Comparison of ENCODE assay signal across 8 mouse cellular contexts in genomic region chr15:8568645-8569528, GRCm38 (mm10). TPM values are rescaled to one million over a fixed set of nuclear protein-coding genes. Genes with fewer than 3 reads are reported as not detected.
DNase-seq lines count a peak whose midpoint lies in the region; ATAC-seq and TF ChIP-seq lines count a peak whose summit lies in the region.

No protein-coding gene starts in this region.

- TF ChIP-seq POLR2A in MEL (IDR thresholded peaks at IDR 0.05; ENCODE audit: control insufficient read depth in 1 of 2, insufficient read depth in 1 of 2, low read depth in 1 of 2, low read length in 2 of 2, poor library complexity in 1 of 2) = peak in 1 of 2 experiments; percentile 47; a peak in 1 of 4 replicates
- no peak for TF ChIP-seq POLR2A in olfactory bulb, adult 2 months (IDR thresholded peaks at IDR 0.05; ENCODE audit: insufficient read depth, low read depth, low read length)

- peaks cover 8 to 10% of the 10 kb centered on the region in 2 experiments for H3K27me3 ChIP-seq in MEL (ENCODE audit: control insufficient read depth in 1 of 2, insufficient read depth in 2 of 2, low read length in 2 of 2)
- no peaks in the 10 kb centered on the region for H3K27me3 ChIP-seq in lung, embryonic 15.5 days

- under 1% methylated on average over 61 of the region's 61 CpGs for WGBS in lung, embryonic 15.5 days
- WGBS in olfactory bulb, adult 2 months = under 1% methylated on average over 61 of the region's 61 CpGs

- H3K9ac ChIP-seq in MEL (ENCODE audit: control insufficient read depth, low read depth, low read length, poor library complexity, severe bottlenecking) = peak overlapping the region; percentile 70
- H3K9ac ChIP-seq in lung, embryonic 15.5 days = peak overlapping the region; percentile 35

- H3K4me1 ChIP-seq in MEL (ENCODE audit: control insufficient read depth in 1 of 2, insufficient read depth in 2 of 2, low read length in 2 of 2) = peaks cover 0 to 5% of the 10 kb centered on the region in 2 experiments; a peak in 2 of 4 replicates
- no peaks in the 10 kb centered on the region for H3K4me1 ChIP-seq in lung, embryonic 15.5 days
- H3K4me1 ChIP-seq in olfactory bulb, adult 2 months (ENCODE audit: control insufficient read depth, insufficient read depth, low read length) = peaks cover 3% of the 10 kb centered on the region; the same call in 1 of the 2 replicates

- no peaks in the 10 kb centered on the region for H3K9me3 ChIP-seq in MEL (replicated peaks; ENCODE audit: insufficient read depth, low read length)
- no peaks in the 10 kb centered on the region for H3K9me3 ChIP-seq in lung, embryonic 15.5 days

- no peak for TF ChIP-seq CTCF in MEL (IDR thresholded peaks at IDR 0.05 in 2 of 3, conservative IDR thresholded peaks at IDR 0.05 in 1 of 3; ENCODE audit: control insufficient read depth in 1 of 3, insufficient read depth in 1 of 3, low read depth in 2 of 3, low read length in 3 of 3, poor library complexity in 1 of 3, severe bottlenecking in 1 of 3)
- TF ChIP-seq CTCF in olfactory bulb, adult 2 months (IDR thresholded peaks at IDR 0.05; ENCODE audit: insufficient read depth, low read depth, low read length) = no peak

- no peaks in the 10 kb centered on the region for H3K79me2 ChIP-seq in MEL (ENCODE audit: control insufficient read depth, insufficient read depth, low read length, poor library complexity)

- TF ChIP-seq RAD21 in MEL (IDR thresholded peaks at IDR 0.05; ENCODE audit: low read depth, low read length) = no peak

- H3K4me3 ChIP-seq in MEL (ENCODE audit: control insufficient read depth in 1 of 2, insufficient read depth in 1 of 2, low read depth in 2 of 2, low read length in 2 of 2) = peak overlapping the region; percentile 87 to 89
- H3K4me3 ChIP-seq in lung, embryonic 15.5 days = peak overlapping the region; percentile 47
- peak overlapping the region; percentile 41 for H3K4me3 ChIP-seq in olfactory bulb, adult 2 months (ENCODE audit: insufficient read depth, low read depth, low read length)

- ATAC-seq in frontal cortex, adult (ENCODE audit: low TSS enrichment) = peak; percentile 97
- ATAC-seq in hematopoietic stem cell, adult 5-6 weeks (replicated peaks in 1 of 2; ENCODE audit: insufficient read depth in 1 of 2, low FRiP score in 2 of 2, low TSS enrichment in 1 of 2, low read depth in 1 of 2, poor library complexity in 2 of 2, severe bottlenecking in 2 of 2) = peak; percentile 51 to 67
- peak; percentile 81 for ATAC-seq in lung, embryonic 15.5 days (ENCODE audit: borderline replicate concordance, extremely low read depth, low FRiP score, low TSS enrichment)

- peaks cover 0 to 3% of the 10 kb centered on the region in 2 experiments; a peak in 2 of 4 replicates for H3K36me3 ChIP-seq in MEL (ENCODE audit: control insufficient read depth in 1 of 2, insufficient read depth in 2 of 2, low read length in 2 of 2)
- no peaks in the 10 kb centered on the region for H3K36me3 ChIP-seq in lung, embryonic 15.5 days

- H3K27ac ChIP-seq in MEL (ENCODE audit: control insufficient read depth, low read depth, low read length) = no peak overlapping the region
- H3K27ac ChIP-seq in lung, embryonic 15.5 days = peak overlapping the region; percentile 88
- peak overlapping the region; percentile 59; the same call in 1 of the 2 replicates for H3K27ac ChIP-seq in olfactory bulb, adult 2 months (ENCODE audit: insufficient read depth, low read depth, low read length)

- peak overlapping the region; percentile 86 for H3K4me2 ChIP-seq in lung, embryonic 15.5 days

- DNase-seq in MEL (ENCODE audit: low read depth, low spot score) = peak; percentile 79
- peak; percentile 88 to 94 for DNase-seq in cerebellum, adult 18-20 months
- DNase-seq in layer of hippocampus, adult 9-10 months (ENCODE audit: low spot score) = peak; percentile 67
- peak; percentile 95 for DNase-seq in thymus, adult 18-20 months

- no peak for TF ChIP-seq EP300 in MEL (IDR thresholded peaks at IDR 0.05; ENCODE audit: low read depth in 1 of 2, low read length in 2 of 2)

TF ChIP-seq in MEL, 35 proteins besides CTCF, POLR2A, EP300 and RAD21:
- TF ChIP-seq ZMIZ1 (IDR thresholded peaks at IDR 0.05; ENCODE audit: low read depth, low read length) (no peak), CHD2 (IDR thresholded peaks at IDR 0.05; ENCODE audit: low read length) (no peak), GABPA (IDR thresholded peaks at IDR 0.05; ENCODE audit: low read depth, low read length) (no peak), ETS1 (IDR thresholded peaks at IDR 0.05; ENCODE audit: low read depth, low read length) (no peak), BHLHE40 (IDR thresholded peaks at IDR 0.05; ENCODE audit: borderline replicate concordance, low read depth, low read length) (peak; percentile 9; the same call in 1 of the 2 replicates), RCOR1 (IDR thresholded peaks at IDR 0.05; ENCODE audit: low read depth, low read length) (no peak), NELFE (IDR thresholded peaks at IDR 0.05; ENCODE audit: low read depth, low read length) (no peak; the same call in 1 of the 2 replicates), USF1 (IDR thresholded peaks at IDR 0.05; ENCODE audit: low read depth, low read length) (no peak), ELF1 (IDR thresholded peaks at IDR 0.05; ENCODE audit: low read depth, low read length) (0 out of 2 replicates have a peak, but pooled peaks have one; percentile 7), SIN3A (IDR thresholded peaks at IDR 0.05; ENCODE audit: low read length) (no peak; the same call in 1 of the 2 replicates), MAZ (IDR thresholded peaks at IDR 0.05; ENCODE audit: low read depth, low read length) (peak; percentile 79), E2F4 (IDR thresholded peaks at IDR 0.05; ENCODE audit: borderline replicate concordance, low read depth, low read length) (no peak), USF2 (IDR thresholded peaks at IDR 0.05; ENCODE audit: borderline replicate concordance in 1 of 2, insufficient read depth in 1 of 2, low read depth in 1 of 2, low read length in 2 of 2) (no peak), NRF1 (IDR thresholded peaks at IDR 0.05; ENCODE audit: insufficient read depth, low read depth, low read length, poor library complexity, severe bottlenecking) (peak; percentile 91), MXI1 (IDR thresholded peaks at IDR 0.05; ENCODE audit: low read depth, low read length) (peak; percentile 47), POLR2AphosphoS2 (IDR thresholded peaks at IDR 0.05; ENCODE audit: low read length) (no peak), CHD1 (IDR thresholded peaks at IDR 0.05; ENCODE audit: low read depth, low read length) (no peak), MEF2A (IDR thresholded peaks at IDR 0.05; ENCODE audit: extremely low read depth, insufficient replicate concordance, low read depth, low read length, poor library complexity, severe bottlenecking) (no peak), GATA1 (IDR thresholded peaks at IDR 0.05; ENCODE audit: low read depth, low read length) (no peak), HCFC1 (IDR thresholded peaks at IDR 0.05; ENCODE audit: low read depth, low read length) (0 out of 2 replicates have a peak, but pooled peaks have one; percentile 17), MYB (IDR thresholded peaks at IDR 0.05; ENCODE audit: low read depth, low read length) (no peak), MYC (IDR thresholded peaks at IDR 0.05; ENCODE audit: low read depth, low read length) (no peak)

RNA-seq across cellular contexts. Expression of gene Gm2310, which starts 49.1 kb away (rescaled TPM):
- total RNA-seq in MEL (2012; rRNA removed) = not detected in 2 replicates
- polyA plus RNA-seq in MEL (2012; ENCODE audit: insufficient read depth in 1 of 2, insufficient read length in 2 of 2, low read depth in 1 of 2, low replicate concordance in 2 of 2, missing spikeins in 1 of 2) = under 1 TPM in 1 of 2 experiments, not detected in 1; 0.06 TPM
- total RNA-seq in hematopoietic stem cell, adult 5-6 weeks (2017) = not detected in 2 replicates
- polyA plus RNA-seq in lung, embryonic 15.5 days (2015; fragmentation: Nextera tagmentation; extraction: Ambion mirVana) = not detected in 2 replicates
- not detected in 2 replicates for polyA plus RNA-seq in olfactory bulb, adult 2 months (2012; ENCODE audit: insufficient read depth, insufficient read length, low replicate concordance, missing spikeins)
